Mouse (Mus musculus): ENCODE measurements around the gene Chrm2. TPM values are rescaled to one million over a fixed set of nuclear protein-coding genes. Genes with fewer than 3 reads are reported as not detected.

Gene Chrm2
- total RNA-seq, 2 experiments from 2014 or later: 0.06 TPM; not detected in 1

- H3K27ac ChIP-seq: no peak overlapping the region
- no peak for DNase-seq
- intact Hi-C loops (cut with DNase I): no loop called here
- TF ChIP-seq CTCF (IDR thresholded peaks at IDR 0.05): no peak
- no peak overlapping the region for H3K4me3 ChIP-seq
Measured at GRCm38 (mm10) chr6:36439218-36439617, 51.3 kb downstream of the Chrm2 start.

DNA sequence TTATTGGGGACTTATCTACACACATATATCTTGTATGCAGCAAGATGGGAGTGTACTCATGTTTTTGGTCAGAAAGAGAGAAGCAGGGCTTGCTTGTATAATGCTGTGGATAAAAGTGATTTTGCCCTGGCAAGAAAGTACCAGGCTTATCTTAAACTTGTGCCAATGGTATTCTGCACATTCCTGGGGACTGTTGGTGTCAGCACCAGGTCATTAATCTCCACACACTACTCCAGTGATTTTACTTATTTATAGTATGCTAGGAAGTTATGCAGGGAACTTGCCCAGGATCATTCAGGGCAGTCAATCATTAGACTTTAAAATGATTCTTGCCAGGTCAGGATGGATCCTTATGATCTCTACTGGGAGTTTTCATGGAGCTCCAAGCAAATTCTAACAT is 63.6 kb downstream of the Chrm2 start:
- intact Hi-C loops (cut with DNase I): no loop called here
- no peak for TF ChIP-seq CTCF (IDR thresholded peaks at IDR 0.05)
- no peak for DNase-seq
- Histone ChIP-seq H3K4me3 (no peak overlapping the region), H3K27ac (no peak overlapping the region)

- no peak for DNase-seq
- TF ChIP-seq CTCF (IDR thresholded peaks at IDR 0.05): no peak
- no peak overlapping the region for H3K4me3 ChIP-seq
- H3K27ac ChIP-seq: no peak overlapping the region
- intact Hi-C loops (cut with DNase I): no loop called here
Measured at GRCm38 (mm10) chr6:36455071-36455470, 67.2 kb downstream of the Chrm2 start.

GRCm38 (mm10) chr6:36457015-36457414 is 69.1 kb downstream of the Chrm2 start:
- no peak for DNase-seq
- no peak for TF ChIP-seq CTCF (IDR thresholded peaks at IDR 0.05)
- H3K4me3 ChIP-seq: no peak overlapping the region
- intact Hi-C loops (cut with DNase I): no loop called here
- H3K27ac ChIP-seq: no peak overlapping the region

- Histone ChIP-seq H3K4me3 (no peak overlapping the region), H3K27ac (no peak overlapping the region)
- DNase-seq: no peak
- no peak for TF ChIP-seq CTCF (IDR thresholded peaks at IDR 0.05)
- intact Hi-C loops (cut with DNase I): no loop called here
Measured at GRCm38 (mm10) chr6:36464008-36464407, 76.1 kb downstream of the Chrm2 start.

DNA sequence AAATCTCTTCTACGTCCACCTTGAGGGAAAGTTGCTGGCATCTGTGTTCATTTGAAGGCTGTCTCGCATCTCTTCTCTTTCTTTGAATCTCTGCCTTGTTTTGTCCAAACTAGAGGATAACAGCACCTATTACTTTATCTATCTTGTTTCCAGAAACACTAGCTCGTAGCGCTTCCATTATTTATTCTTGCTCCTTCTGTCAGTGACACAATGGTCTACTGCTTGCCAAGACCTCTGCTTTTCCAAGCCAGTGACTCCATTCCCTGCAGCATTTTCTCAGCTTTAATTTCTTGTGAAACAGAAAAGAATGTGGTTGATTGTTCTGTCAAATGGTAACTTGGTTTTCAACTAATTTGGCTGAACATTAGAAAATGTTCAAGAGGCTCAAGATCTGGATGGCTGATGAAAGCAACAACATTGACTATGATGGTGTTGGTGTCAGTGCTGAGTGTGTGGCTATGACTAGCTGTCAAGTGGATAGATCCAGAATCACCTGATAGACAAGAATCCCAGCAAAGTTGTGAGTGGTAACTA is 96.3 kb downstream of the Chrm2 start:
- Histone ChIP-seq H3K27ac (no peak overlapping the region), H3K4me3 (no peak overlapping the region)
- no peak for TF ChIP-seq CTCF (IDR thresholded peaks at IDR 0.05)
- no peak for DNase-seq
- intact Hi-C loops (cut with DNase I): no loop called here

DNA sequence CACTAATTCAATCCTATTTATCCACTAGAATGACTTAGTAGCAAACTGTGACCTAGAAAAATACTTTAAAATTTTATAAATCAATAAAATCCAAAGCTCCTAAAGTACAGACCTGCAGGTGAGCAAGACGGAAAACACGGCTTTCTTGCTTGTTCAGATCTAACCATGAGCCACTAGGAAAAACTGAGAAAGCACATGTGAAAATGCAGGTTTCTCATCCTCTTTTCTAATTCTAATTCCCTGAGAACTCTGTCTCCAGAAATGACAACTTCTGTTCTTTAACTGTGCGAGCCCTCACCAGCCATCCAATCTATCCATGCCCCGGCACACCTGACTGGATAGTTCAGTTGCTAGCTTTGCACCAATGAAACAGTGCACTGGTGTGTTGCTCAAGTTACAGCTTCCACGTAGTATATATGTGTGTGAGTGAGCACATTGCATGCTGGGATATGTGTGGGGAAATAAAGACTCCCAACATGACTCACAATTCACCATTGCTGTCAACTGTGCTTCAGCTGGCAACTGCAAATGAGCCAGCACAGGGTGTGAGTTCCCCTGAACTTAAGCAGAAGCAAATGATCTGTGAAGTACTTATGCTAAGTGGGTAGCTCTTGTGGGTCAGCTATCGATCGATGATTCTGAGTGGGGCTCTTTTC is 119.3 kb downstream of the Chrm2 start:
- no peak for TF ChIP-seq CTCF (IDR thresholded peaks at IDR 0.05)
- DNase-seq: no peak
- Histone ChIP-seq H3K27ac (no peak overlapping the region), H3K4me3 (no peak overlapping the region)
- intact Hi-C loops (cut with DNase I): no loop called here

DNA sequence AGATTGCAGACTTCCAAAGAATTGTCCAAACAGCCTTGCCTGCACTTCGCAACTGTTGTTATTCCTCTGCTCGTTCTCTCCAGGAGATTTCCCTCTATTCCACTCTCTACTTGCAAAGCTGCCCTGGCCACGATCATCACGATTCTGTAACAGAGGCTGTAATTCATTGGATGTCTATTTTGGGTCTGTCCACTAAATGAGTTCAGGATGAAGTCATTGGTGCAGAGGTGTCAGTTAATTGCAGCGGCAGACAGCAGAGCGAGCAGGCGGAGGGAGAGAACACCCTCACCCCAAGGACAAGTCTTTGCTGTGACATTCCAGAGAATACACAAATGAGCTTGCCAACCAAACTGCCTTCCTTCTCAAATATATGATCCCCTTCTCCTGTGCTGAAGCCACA is 120.1 kb downstream of the Chrm2 start:
- no peak overlapping the region for H3K4me3 ChIP-seq
- no peak overlapping the region for H3K27ac ChIP-seq
- DNase-seq: no peak
- no peak for TF ChIP-seq CTCF (IDR thresholded peaks at IDR 0.05)
- intact Hi-C loops (cut with DNase I): no loop called here

GRCm38 (mm10) chr6:36508469-36508868 is 120.6 kb downstream of the Chrm2 start:
- Histone ChIP-seq H3K4me3 (no peak overlapping the region), H3K27ac (no peak overlapping the region)
- intact Hi-C loops (cut with DNase I): no loop called here
- no peak for TF ChIP-seq CTCF (IDR thresholded peaks at IDR 0.05)
- no peak for DNase-seq

- DNase-seq: no peak
- H3K4me3 ChIP-seq: no peak overlapping the region
- no peak for TF ChIP-seq CTCF (IDR thresholded peaks at IDR 0.05)
- H3K27ac ChIP-seq: no peak overlapping the region
- intact Hi-C loops (cut with DNase I): no loop called here
Measured at GRCm38 (mm10) chr6:36516508-36516907, 128.6 kb downstream of the Chrm2 start.

DNA sequence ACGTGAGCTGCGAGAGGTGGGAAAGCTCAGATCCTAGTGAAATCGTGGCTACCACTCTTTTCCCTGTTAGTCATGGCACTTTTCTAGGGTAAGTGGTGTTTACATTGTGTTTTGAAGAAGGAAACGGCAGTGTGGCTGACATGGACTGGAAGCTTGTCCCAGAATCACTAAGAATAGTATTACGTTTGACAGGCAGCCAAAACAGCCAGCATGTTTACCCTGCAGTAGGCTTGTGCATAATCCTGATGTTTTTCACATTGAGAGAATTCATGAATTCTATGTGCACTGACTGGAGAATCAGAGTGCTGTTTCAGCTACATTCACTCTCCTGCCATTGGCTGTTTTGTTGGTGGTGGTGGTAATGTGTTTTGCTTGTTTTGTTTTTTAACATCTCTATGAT is 129.4 kb downstream of the Chrm2 start:
- TF ChIP-seq CTCF (IDR thresholded peaks at IDR 0.05): no peak
- no peak for DNase-seq
- Histone ChIP-seq H3K27ac (no peak overlapping the region), H3K4me3 (no peak overlapping the region)
- intact Hi-C loops (cut with DNase I): no loop called here

DNA sequence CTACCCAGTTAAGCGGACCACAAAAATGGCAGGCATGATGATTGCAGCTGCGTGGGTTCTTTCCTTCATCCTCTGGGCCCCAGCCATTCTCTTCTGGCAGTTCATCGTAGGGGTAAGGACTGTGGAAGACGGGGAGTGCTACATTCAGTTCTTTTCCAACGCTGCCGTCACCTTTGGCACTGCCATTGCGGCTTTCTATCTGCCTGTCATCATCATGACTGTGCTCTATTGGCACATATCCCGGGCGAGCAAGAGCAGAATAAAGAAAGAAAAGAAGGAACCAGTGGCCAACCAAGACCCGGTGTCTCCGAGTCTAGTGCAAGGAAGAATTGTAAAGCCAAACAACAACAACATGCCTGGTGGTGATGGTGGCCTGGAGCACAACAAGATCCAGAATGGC is 135.7 kb downstream of the Chrm2 start:
- intact Hi-C loops (cut with DNase I): no loop called here
- DNase-seq: no peak
- no peak for TF ChIP-seq CTCF (IDR thresholded peaks at IDR 0.05)
- no peak overlapping the region for H3K4me3 ChIP-seq
- H3K27ac ChIP-seq: no peak overlapping the region

GRCm38 (mm10) chr6:36528509-36528908 is 140.6 kb downstream of the Chrm2 start:
- DNase-seq: no peak
- H3K4me3 ChIP-seq: no peak overlapping the region
- no peak overlapping the region for H3K27ac ChIP-seq
- intact Hi-C loops (cut with DNase I): no loop called here
- TF ChIP-seq CTCF (IDR thresholded peaks at IDR 0.05): no peak

GRCm38 (mm10) chr6:36541247-36541646 is 153.4 kb downstream of the Chrm2 start:
- DNase-seq: no peak
- Histone ChIP-seq H3K27ac (no peak overlapping the region), H3K4me3 (no peak overlapping the region)
- TF ChIP-seq CTCF (IDR thresholded peaks at IDR 0.05): no peak
- intact Hi-C loops (cut with DNase I): no loop called here

Measured in gastrocnemius, adult 2 months (tissue).